Mouse (Mus musculus): Measurements from ENCODE around the gene Wdfy3. TPM values are rescaled to one million over a fixed set of nuclear protein-coding genes. Genes with fewer than 3 reads are reported as not detected.

Gene Wdfy3
- polyA plus RNA-seq, 1 experiment from 2014 or later, result 4.4 TPM

DNA sequence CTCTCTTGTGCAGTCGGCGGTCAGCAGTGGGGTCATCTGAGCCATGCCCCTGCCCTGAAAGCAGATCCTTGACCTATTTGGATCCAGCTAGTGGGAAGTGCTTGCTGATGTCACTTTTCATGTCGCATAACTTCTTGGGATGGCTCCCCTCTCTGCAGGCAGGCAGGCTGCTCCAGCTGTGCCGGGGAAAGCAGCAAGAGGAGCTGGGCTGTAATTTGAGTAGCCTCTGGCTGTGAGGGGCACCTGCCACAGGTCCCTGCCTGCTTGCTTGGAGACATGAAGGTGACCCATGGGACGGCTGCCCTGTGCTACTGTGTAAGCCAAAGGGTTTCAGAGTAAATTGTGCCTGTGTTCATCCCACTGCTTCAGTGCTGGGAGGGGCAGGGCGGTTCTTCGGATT is 249.9 kb downstream of the Wdfy3 start:
- DNase-seq, result no peak
- Histone ChIP-seq H3K4me1 (ENCODE audit: insufficient read depth) (no peaks in the 10 kb centered on the region), H3K9me3 (ENCODE audit: low read length) (no peaks in the 10 kb centered on the region), H3K27me3 (ENCODE audit: insufficient read depth, low read length) (peaks cover 5% of the 10 kb centered on the region; the same call in 1 of the 2 replicates), H3K4me2 (ENCODE audit: low read depth, low read length) (no peak overlapping the region), H3K4me3 (ENCODE audit: low read depth, low read length) (no peak overlapping the region), H3K9ac (replicated peaks) (no peak overlapping the region), H3K36me3 (replicated peaks; ENCODE audit: insufficient read depth, low read length) (no peaks in the 10 kb centered on the region), H3K27ac (ENCODE audit: low read depth) (no peak overlapping the region)
- ATAC-seq, result no peak
- TF ChIP-seq EP300 (IDR thresholded peaks at IDR 0.05; ENCODE audit: low read depth), result no peak
- no peak for TF ChIP-seq CTCF (IDR thresholded peaks at IDR 0.05; ENCODE audit: low read depth)
- 51% methylated on average over 7 of the region's 7 CpGs for WGBS (ENCODE audit: insufficient replicate concordance)

DNA sequence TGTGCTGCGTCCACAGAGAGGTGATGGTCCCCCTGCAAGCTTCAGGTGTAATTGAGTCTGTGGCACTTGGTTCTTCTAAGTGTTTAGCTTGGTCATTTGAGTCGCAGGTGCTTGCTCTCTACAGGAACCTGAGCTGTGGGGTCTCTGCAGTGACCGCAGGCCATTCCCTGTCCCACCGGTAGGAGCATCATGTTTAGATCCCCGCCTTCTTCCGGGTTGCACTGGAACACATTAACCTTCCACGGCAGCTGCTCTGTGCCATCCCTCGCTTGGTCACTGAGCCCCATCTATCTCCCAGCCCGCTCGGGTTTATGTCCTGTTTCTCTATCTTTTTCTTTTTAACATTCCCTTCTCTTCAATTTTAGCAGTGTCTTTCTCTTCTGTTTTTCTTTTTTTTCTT is 250.5 kb downstream of the Wdfy3 start:
- Histone ChIP-seq H3K4me1 (ENCODE audit: insufficient read depth) (no peaks in the 10 kb centered on the region), H3K36me3 (replicated peaks; ENCODE audit: insufficient read depth, low read length) (no peaks in the 10 kb centered on the region), H3K4me3 (ENCODE audit: low read depth, low read length) (no peak overlapping the region), H3K27ac (ENCODE audit: low read depth) (no peak overlapping the region), H3K9ac (replicated peaks) (no peak overlapping the region), H3K4me2 (ENCODE audit: low read depth, low read length) (no peak overlapping the region), H3K9me3 (ENCODE audit: low read length) (no peaks in the 10 kb centered on the region), H3K27me3 (ENCODE audit: insufficient read depth, low read length) (peaks cover 5% of the 10 kb centered on the region; the same call in 1 of the 2 replicates)
- TF ChIP-seq CTCF (IDR thresholded peaks at IDR 0.05; ENCODE audit: low read depth), result no peak
- no peak for TF ChIP-seq EP300 (IDR thresholded peaks at IDR 0.05; ENCODE audit: low read depth)
- WGBS (ENCODE audit: insufficient replicate concordance), result 62% methylated on average over 10 of the region's 10 CpGs
- DNase-seq (no peak), ATAC-seq (no peak)

DNA sequence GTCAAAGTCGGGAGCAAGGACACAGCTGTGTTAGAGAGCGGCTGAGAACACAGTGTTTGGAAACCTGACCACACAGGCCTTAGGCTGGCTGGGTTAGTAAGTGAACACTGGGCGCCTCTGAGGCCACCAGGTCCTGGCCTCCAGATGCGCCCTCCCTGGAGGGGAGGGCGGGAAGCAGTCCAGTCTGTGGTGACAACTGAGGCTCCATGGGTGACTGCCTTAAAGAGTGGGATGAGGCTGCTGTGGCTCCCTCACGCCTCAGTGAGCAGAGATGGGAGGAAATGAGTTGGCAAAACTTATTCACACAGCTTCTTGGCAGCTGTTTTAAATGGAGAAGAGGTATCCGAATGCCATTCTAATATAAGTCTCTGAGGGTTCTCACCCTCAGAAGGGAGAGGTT is 252.9 kb downstream of the Wdfy3 start:
- H3K27ac ChIP-seq (ENCODE audit: low read depth), result no peak overlapping the region
- DNase-seq, result no peak

DNA sequence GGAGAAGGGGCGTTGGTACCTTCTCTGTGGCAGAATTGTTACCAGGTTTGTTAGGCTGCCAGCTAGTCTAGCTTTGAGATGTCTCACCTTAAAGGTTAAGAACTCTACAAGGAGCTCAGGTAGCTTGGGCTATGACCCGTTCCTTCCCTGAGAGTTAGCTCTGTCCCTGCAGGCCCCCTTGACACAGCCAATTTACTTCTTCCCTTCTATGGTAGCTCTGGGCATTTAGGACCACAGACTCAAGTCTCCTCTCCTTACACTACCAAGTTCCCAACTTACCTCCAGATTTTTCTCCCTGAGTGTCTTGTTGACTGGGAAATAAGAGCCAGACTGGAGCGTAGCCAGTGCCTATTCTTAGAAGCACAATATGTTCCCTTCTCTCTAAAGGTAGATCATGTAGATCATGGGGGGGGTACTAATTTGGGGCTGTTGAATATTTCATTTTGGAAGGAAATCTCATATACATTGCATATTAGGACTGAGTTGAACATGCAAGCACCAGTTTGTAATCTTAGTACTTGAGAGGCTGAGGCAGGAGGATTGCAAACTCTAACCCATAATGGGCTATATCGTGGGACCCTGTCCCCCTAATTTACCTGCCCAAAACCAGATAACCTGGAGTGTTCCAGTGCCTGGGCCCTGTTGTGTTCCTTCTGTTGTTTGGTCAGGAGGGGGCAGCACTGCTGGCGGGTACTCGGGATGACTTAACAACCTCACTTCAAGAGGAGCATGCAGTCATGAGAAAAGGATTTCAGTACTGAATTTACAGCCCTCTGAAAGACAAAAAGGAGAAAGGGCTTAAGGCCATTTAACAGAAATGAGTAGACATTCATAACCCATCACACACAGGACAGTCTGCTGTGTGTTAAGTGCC is 258.2 kb downstream of the Wdfy3 start:
- WGBS (ENCODE audit: insufficient replicate concordance), result 77% methylated on average over 6 of the region's 6 CpGs
- H3K4me3 ChIP-seq (ENCODE audit: low read depth, low read length), result no peak overlapping the region
- H3K9me3 ChIP-seq (ENCODE audit: low read length), result no peaks in the 10 kb centered on the region
- no peaks in the 10 kb centered on the region for H3K4me1 ChIP-seq (ENCODE audit: insufficient read depth)
- TF ChIP-seq CTCF (IDR thresholded peaks at IDR 0.05; ENCODE audit: low read depth) (peak; percentile 36; the same call in 1 of the 2 replicates), EP300 (IDR thresholded peaks at IDR 0.05; ENCODE audit: low read depth) (no peak)
- no peak overlapping the region for H3K4me2 ChIP-seq (ENCODE audit: low read depth, low read length)
- no peak overlapping the region for H3K27ac ChIP-seq (ENCODE audit: low read depth)
- H3K36me3 ChIP-seq (replicated peaks; ENCODE audit: insufficient read depth, low read length), result no peaks in the 10 kb centered on the region
- DNase-seq, result no peak
- no peak overlapping the region for H3K9ac ChIP-seq (replicated peaks)
- ATAC-seq, result no peak
- H3K27me3 ChIP-seq (ENCODE audit: insufficient read depth, low read length), result no peaks in the 10 kb centered on the region

More for the DNA sequence above, 252.9 kb downstream of the Wdfy3 start:
- WGBS (ENCODE audit: insufficient replicate concordance), result 37% methylated on average over 7 of the region's 7 CpGs
- H3K36me3 ChIP-seq (replicated peaks; ENCODE audit: insufficient read depth, low read length), result no peaks in the 10 kb centered on the region
- peak; percentile 17; the same call in 1 of the 2 replicates for ATAC-seq
- no peak overlapping the region for H3K9ac ChIP-seq (replicated peaks)
- no peak overlapping the region for H3K4me3 ChIP-seq (ENCODE audit: low read depth, low read length)
- no peak overlapping the region for H3K4me2 ChIP-seq (ENCODE audit: low read depth, low read length)
- TF ChIP-seq CTCF (IDR thresholded peaks at IDR 0.05; ENCODE audit: low read depth), result no peak
- no peak for TF ChIP-seq EP300 (IDR thresholded peaks at IDR 0.05; ENCODE audit: low read depth)
- no peaks in the 10 kb centered on the region for H3K9me3 ChIP-seq (ENCODE audit: low read length)
- no peaks in the 10 kb centered on the region for H3K4me1 ChIP-seq (ENCODE audit: insufficient read depth)
- H3K27me3 ChIP-seq (ENCODE audit: insufficient read depth, low read length), result no peaks in the 10 kb centered on the region; the same call in 1 of the 2 replicates

DNA sequence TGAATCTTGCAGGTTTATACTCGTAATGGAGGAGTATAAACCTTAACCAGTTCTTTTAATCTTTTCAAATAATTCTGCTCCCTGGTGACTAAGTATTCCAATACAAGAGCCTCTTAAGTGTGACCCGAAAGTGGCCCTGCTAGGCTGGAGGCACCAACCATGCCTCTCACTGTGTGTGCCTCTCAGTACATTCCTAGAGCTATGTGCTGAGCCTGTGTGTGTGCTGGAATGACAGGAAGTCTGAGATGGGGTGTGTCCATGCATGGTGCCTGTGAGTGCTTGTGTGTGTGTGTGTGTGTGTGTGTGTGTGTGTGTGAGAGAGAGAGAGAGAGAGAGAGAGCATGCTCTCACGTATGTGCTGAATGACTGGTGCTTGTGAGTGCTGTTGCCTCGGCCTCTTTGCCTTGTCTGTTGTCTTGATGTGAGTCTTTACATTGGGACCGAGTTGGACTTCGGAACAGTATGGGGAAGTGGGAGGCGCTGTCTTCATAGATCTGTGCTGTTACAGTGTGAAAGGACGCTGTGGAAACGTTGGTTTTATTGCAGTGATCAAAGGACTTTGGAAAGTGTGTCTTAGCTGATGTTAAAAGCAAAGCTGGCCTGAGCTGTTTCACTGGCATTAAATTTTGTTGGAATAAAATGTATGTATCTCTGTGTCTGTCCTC is 267.2 kb downstream of the Wdfy3 start:
- ATAC-seq, result no peak
- H3K36me3 ChIP-seq (replicated peaks; ENCODE audit: insufficient read depth, low read length), result no peaks in the 10 kb centered on the region

DNA sequence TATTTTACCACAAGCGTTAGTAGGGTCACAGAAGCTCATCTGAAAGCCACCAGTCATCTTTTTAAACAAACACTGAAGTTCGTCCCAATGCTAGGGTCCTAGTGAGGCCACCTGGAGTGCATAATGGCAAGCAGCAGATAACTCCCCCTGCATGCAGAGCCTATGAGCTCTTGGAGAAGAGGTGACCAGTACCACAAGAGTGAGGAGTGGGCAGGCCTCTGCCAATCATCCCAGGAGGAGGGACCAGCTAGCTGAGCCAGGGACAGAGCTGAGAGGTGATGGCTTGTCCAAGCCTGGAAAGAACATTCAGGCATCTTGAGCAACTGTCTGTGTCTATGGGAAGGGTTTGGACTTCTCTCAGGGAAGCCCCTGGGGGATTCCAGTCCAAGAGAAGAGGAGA is 267.8 kb downstream of the Wdfy3 start:
- no peak for DNase-seq
- H3K27me3 ChIP-seq (ENCODE audit: insufficient read depth, low read length), result no peaks in the 10 kb centered on the region
- H3K9ac ChIP-seq (replicated peaks), result no peak overlapping the region
- H3K27ac ChIP-seq (ENCODE audit: low read depth), result no peak overlapping the region
- H3K4me1 ChIP-seq (ENCODE audit: insufficient read depth), result no peaks in the 10 kb centered on the region
- H3K9me3 ChIP-seq (ENCODE audit: low read length), result no peaks in the 10 kb centered on the region
- no peak overlapping the region for H3K4me2 ChIP-seq (ENCODE audit: low read depth, low read length)
- H3K4me3 ChIP-seq (ENCODE audit: low read depth, low read length), result no peak overlapping the region
- ATAC-seq, result no peak
- TF ChIP-seq CTCF (IDR thresholded peaks at IDR 0.05; ENCODE audit: low read depth) (no peak), EP300 (IDR thresholded peaks at IDR 0.05; ENCODE audit: low read depth) (no peak)
- H3K36me3 ChIP-seq (replicated peaks; ENCODE audit: insufficient read depth, low read length), result no peaks in the 10 kb centered on the region
- 60% methylated on average over 2 of the region's 2 CpGs for WGBS (ENCODE audit: insufficient replicate concordance)

More for the DNA sequence above, 267.2 kb downstream of the Wdfy3 start:
- no peaks in the 10 kb centered on the region for H3K9me3 ChIP-seq (ENCODE audit: low read length)
- no peak for DNase-seq
- no peak overlapping the region for H3K4me3 ChIP-seq (ENCODE audit: low read depth, low read length)
- TF ChIP-seq CTCF (IDR thresholded peaks at IDR 0.05; ENCODE audit: low read depth), result no peak
- no peak for TF ChIP-seq EP300 (IDR thresholded peaks at IDR 0.05; ENCODE audit: low read depth)
- H3K27me3 ChIP-seq (ENCODE audit: insufficient read depth, low read length), result no peaks in the 10 kb centered on the region
- H3K27ac ChIP-seq (ENCODE audit: low read depth), result no peak overlapping the region
- 64% methylated on average over 9 of the region's 9 CpGs for WGBS (ENCODE audit: insufficient replicate concordance)
- H3K4me2 ChIP-seq (ENCODE audit: low read depth, low read length), result no peak overlapping the region
- H3K4me1 ChIP-seq (ENCODE audit: insufficient read depth), result no peaks in the 10 kb centered on the region
- no peak overlapping the region for H3K9ac ChIP-seq (replicated peaks)
